Mouse (Mus musculus): ENCODE results near the gene Cenpl. TPM values are rescaled to one million over a fixed set of nuclear protein-coding genes. Genes with fewer than 3 reads are reported as not detected.
A peak's percentile ranks its signal among the peaks of the same experiment; 100 is the strongest.

Gene Cenpl
- total and polyA plus RNA-seq, 2 experiments from 2014 or later: 0.69 to 6.9 TPM

DNA sequence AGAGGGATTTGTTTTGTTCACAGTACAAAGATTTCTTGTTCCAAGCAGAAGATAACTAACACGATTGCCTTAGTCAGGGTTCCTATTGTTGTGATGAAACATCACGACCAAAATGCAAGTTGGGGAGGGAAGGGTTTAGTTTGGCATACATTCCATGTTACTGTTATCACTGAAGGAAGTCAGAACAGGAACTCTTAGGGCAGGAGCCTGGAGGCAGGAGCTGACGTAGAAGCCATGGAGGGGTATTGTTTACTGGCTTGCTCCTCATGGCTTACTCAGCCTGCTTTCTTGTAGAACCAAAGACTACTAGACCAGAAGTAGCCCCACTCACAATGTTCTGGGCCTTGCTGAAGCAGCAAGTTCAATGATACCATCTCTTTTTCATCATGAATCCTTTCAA is 23.5 kb upstream of the Cenpl start:
- no peak for TF ChIP-seq CTCF (IDR thresholded peaks at IDR 0.05; ENCODE audit: low read depth)
- TF ChIP-seq EP300 (IDR thresholded peaks at IDR 0.05; ENCODE audit: low read depth): no peak
- ATAC-seq (ENCODE audit: insufficient read depth, low read depth) (peak; percentile 57; the same call in 1 of the 2 replicates), DNase-seq (ENCODE audit: low spot score) (peak; percentile 18)
- Histone ChIP-seq H3K36me3 (replicated peaks; ENCODE audit: control insufficient read depth, insufficient read depth, low read length) (peaks cover 32% of the 10 kb centered on the region), H3K27ac (ENCODE audit: low read depth) (peak overlapping the region; percentile 33; the same call in 1 of the 2 replicates), H3K9me3 (replicated peaks; ENCODE audit: control insufficient read depth, low read length) (no peaks in the 10 kb centered on the region), H3K9ac (replicated peaks; ENCODE audit: low read depth, low read length) (no peak overlapping the region), H3K27me3 (ENCODE audit: control insufficient read depth, insufficient read depth, low read length) (no peaks in the 10 kb centered on the region), H3K4me3 (ENCODE audit: low read depth, low read length) (no peak overlapping the region), H3K4me2 (ENCODE audit: low read depth, low read length) (no peak overlapping the region), H3K4me1 (ENCODE audit: control insufficient read depth, insufficient read depth) (no peaks in the 10 kb centered on the region)
- 57% methylated on average over 3 of the region's 3 CpGs for WGBS

DNA sequence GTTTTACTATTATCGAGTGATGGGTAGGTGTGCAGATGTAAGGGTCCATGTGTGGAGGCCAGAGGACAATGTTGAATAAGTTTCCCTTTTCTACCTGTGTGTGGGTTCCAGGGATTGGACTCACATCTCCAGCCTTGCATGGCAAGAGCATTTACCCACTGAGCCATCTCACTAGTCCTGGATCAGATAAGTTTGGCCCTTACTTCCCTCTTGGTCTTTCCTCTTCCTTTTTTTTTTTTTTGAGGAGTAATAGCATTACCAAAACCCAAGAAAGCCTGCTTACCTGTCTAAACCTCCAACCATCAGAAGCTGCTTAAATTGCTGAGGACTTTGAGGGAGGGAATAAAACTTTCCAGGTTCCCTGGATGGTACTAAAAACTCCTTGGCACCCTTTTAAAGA is 13.3 kb upstream of the Cenpl start:
- no peak for DNase-seq (ENCODE audit: low spot score)
- ATAC-seq (ENCODE audit: insufficient read depth, low read depth): no peak
- no peaks in the 10 kb centered on the region for H3K27me3 ChIP-seq (ENCODE audit: control insufficient read depth, insufficient read depth, low read length)
- no peak overlapping the region for H3K4me3 ChIP-seq (ENCODE audit: low read depth, low read length)
- H3K36me3 ChIP-seq (replicated peaks; ENCODE audit: control insufficient read depth, insufficient read depth, low read length): peaks cover 30% of the 10 kb centered on the region
- H3K9me3 ChIP-seq (replicated peaks; ENCODE audit: control insufficient read depth, low read length): no peaks in the 10 kb centered on the region
- 85% methylated on average over 1 of the region's 1 CpGs for WGBS
- H3K27ac ChIP-seq (ENCODE audit: low read depth): no peak overlapping the region
- no peaks in the 10 kb centered on the region for H3K4me1 ChIP-seq (ENCODE audit: control insufficient read depth, insufficient read depth)
- H3K4me2 ChIP-seq (ENCODE audit: low read depth, low read length): no peak overlapping the region
- TF ChIP-seq CTCF (IDR thresholded peaks at IDR 0.05; ENCODE audit: low read depth) (no peak), EP300 (IDR thresholded peaks at IDR 0.05; ENCODE audit: low read depth) (no peak)
- no peak overlapping the region for H3K9ac ChIP-seq (replicated peaks; ENCODE audit: low read depth, low read length)

DNA sequence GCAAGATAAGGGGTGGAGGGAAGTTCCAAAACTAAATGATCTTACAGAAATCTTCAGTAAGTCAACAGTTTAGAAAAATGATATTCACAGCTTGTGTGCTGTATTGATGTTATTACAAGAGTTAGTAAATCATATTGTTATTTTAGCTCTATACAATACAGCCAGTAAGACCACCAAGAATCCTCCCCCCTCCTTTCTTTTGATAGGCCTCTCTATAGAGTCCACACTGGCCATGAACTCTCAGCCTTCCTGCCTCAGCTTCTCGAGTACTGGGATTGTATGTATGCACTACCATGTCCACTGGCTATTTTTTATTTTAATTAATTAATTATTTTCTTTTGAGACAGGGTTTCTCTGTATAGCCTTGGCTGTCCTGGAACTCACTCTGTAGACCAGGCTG is 7.2 kb upstream of the Cenpl start:
- no peak overlapping the region for H3K4me3 ChIP-seq (ENCODE audit: low read depth, low read length)
- DNase-seq (ENCODE audit: low spot score): no peak
- no peak for ATAC-seq (ENCODE audit: insufficient read depth, low read depth)
- H3K9me3 ChIP-seq (replicated peaks; ENCODE audit: control insufficient read depth, low read length): no peaks in the 10 kb centered on the region
- TF ChIP-seq EP300 (IDR thresholded peaks at IDR 0.05; ENCODE audit: low read depth): no peak
- TF ChIP-seq CTCF (IDR thresholded peaks at IDR 0.05; ENCODE audit: low read depth): no peak
- H3K27ac ChIP-seq (ENCODE audit: low read depth): no peak overlapping the region
- H3K9ac ChIP-seq (replicated peaks; ENCODE audit: low read depth, low read length): no peak overlapping the region
- 73% methylated on average over 1 of the region's 1 CpGs for WGBS
- no peaks in the 10 kb centered on the region for H3K27me3 ChIP-seq (ENCODE audit: control insufficient read depth, insufficient read depth, low read length)
- H3K4me1 ChIP-seq (ENCODE audit: control insufficient read depth, insufficient read depth): no peaks in the 10 kb centered on the region
- H3K36me3 ChIP-seq (replicated peaks; ENCODE audit: control insufficient read depth, insufficient read depth, low read length): peaks cover 15% of the 10 kb centered on the region; the same call in 1 of the 2 replicates
- no peak overlapping the region for H3K4me2 ChIP-seq (ENCODE audit: low read depth, low read length)

DNA sequence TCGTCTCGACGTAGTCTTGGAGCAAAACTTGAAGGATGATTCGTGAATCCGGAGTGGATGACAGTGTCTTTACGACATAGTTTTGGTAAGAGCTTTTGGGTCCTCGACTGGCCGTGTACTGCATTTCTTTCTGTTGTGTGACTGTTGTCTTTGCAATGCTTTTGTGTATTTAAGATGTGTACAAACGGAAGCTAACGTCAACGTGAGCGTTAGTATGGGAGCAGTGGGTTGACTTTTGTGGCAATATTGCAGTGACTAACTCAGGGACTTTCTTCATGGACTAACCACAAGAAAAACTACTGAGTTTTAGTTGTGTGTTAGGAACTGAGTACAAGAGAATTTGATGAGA is 733 bp downstream of the Cenpl start:
- ATAC-seq (ENCODE audit: insufficient read depth, low read depth): no peak
- Histone ChIP-seq H3K27ac (ENCODE audit: low read depth) (peak overlapping the region; percentile 43; the same call in 1 of the 2 replicates), H3K4me3 (ENCODE audit: low read depth, low read length) (peak overlapping the region; percentile 68), H3K4me2 (ENCODE audit: low read depth, low read length) (peak overlapping the region; percentile 68), H3K9ac (replicated peaks; ENCODE audit: low read depth, low read length) (peak overlapping the region; percentile 66), H3K9me3 (replicated peaks; ENCODE audit: control insufficient read depth, low read length) (no peaks in the 10 kb centered on the region), H3K36me3 (replicated peaks; ENCODE audit: control insufficient read depth, insufficient read depth, low read length) (peaks cover 4% of the 10 kb centered on the region), H3K4me1 (ENCODE audit: control insufficient read depth, insufficient read depth) (peaks cover 16% of the 10 kb centered on the region), H3K27me3 (ENCODE audit: control insufficient read depth, insufficient read depth, low read length) (no peaks in the 10 kb centered on the region)
- no peak for TF ChIP-seq EP300 (IDR thresholded peaks at IDR 0.05; ENCODE audit: low read depth)
- TF ChIP-seq CTCF (IDR thresholded peaks at IDR 0.05; ENCODE audit: low read depth): no peak
- no peak for DNase-seq (ENCODE audit: low spot score)
- under 1% methylated on average over 12 of the region's 12 CpGs for WGBS

DNA sequence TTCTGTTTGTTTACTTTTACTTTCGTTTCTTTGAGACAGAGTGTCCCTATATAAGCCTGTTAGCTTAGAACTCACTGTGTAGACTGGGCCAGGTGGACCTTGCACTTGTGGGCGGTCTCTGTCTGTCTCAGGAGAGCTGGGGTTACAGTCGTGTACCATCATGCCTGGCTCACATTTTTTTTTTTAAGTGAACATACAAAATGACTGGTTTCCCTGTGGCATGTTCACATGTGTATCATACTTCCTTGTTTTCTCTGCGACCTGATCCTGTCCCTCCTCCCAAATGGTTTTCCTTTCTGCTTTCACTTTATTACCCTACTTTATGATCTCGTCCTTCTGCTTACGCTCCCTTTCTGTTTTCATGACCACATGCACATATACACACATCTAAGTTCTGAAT is 5.7 kb downstream of the Cenpl start:
- TF ChIP-seq CTCF (IDR thresholded peaks at IDR 0.05; ENCODE audit: low read depth): no peak
- WGBS: 89% methylated on average over 6 of the region's 6 CpGs
- H3K27me3 ChIP-seq (ENCODE audit: control insufficient read depth, insufficient read depth, low read length): no peaks in the 10 kb centered on the region
- peaks cover 16% of the 10 kb centered on the region for H3K4me1 ChIP-seq (ENCODE audit: control insufficient read depth, insufficient read depth)
- no peak overlapping the region for H3K4me3 ChIP-seq (ENCODE audit: low read depth, low read length)
- DNase-seq (ENCODE audit: low spot score) (no peak), ATAC-seq (ENCODE audit: insufficient read depth, low read depth) (no peak)
- no peak overlapping the region for H3K9ac ChIP-seq (replicated peaks; ENCODE audit: low read depth, low read length)
- H3K4me2 ChIP-seq (ENCODE audit: low read depth, low read length): no peak overlapping the region
- H3K27ac ChIP-seq (ENCODE audit: low read depth): no peak overlapping the region
- no peaks in the 10 kb centered on the region for H3K9me3 ChIP-seq (replicated peaks; ENCODE audit: control insufficient read depth, low read length)
- peaks cover 32% of the 10 kb centered on the region for H3K36me3 ChIP-seq (replicated peaks; ENCODE audit: control insufficient read depth, insufficient read depth, low read length)

DNA sequence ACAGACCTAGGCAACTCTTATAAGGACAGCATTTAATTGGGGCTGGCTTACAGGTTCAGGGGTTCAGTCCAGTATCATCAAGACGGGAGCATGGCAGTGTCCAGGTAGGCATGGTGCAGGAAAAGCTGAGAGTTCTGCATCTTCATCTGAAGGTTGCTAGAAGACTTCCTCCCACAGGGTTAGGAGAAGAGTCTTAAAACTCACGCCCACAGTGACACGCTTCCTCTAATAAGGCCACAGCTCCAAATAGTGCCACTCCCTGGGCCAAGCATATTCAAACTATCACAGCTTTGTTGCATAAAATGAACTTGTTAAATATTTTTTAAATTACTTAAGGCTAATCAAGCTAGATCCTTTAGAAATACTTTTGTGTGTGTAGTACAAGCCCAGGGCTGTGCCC is 6.7 kb downstream of the Cenpl start:
- H3K4me1 ChIP-seq (ENCODE audit: control insufficient read depth, insufficient read depth): peaks cover 8% of the 10 kb centered on the region; the same call in 1 of the 2 replicates
- no peak overlapping the region for H3K27ac ChIP-seq (ENCODE audit: low read depth)
- TF ChIP-seq CTCF (IDR thresholded peaks at IDR 0.05; ENCODE audit: low read depth): no peak
- no peak for TF ChIP-seq EP300 (IDR thresholded peaks at IDR 0.05; ENCODE audit: low read depth)
- WGBS: 93% methylated on average over 3 of the region's 3 CpGs
- no peak for ATAC-seq (ENCODE audit: insufficient read depth, low read depth)
- no peak for DNase-seq (ENCODE audit: low spot score)
- H3K9ac ChIP-seq (replicated peaks; ENCODE audit: low read depth, low read length): no peak overlapping the region
- peaks cover 35% of the 10 kb centered on the region for H3K36me3 ChIP-seq (replicated peaks; ENCODE audit: control insufficient read depth, insufficient read depth, low read length)
- H3K4me3 ChIP-seq (ENCODE audit: low read depth, low read length): no peak overlapping the region
- H3K4me2 ChIP-seq (ENCODE audit: low read depth, low read length): no peak overlapping the region
- H3K27me3 ChIP-seq (ENCODE audit: control insufficient read depth, insufficient read depth, low read length): no peaks in the 10 kb centered on the region
- no peaks in the 10 kb centered on the region for H3K9me3 ChIP-seq (replicated peaks; ENCODE audit: control insufficient read depth, low read length)
